Mouse (Mus musculus): ENCODE results near the gene Tars2. TPM values are rescaled to one million over a fixed set of nuclear protein-coding genes. Genes with fewer than 3 reads are reported as not detected.

Gene Tars2
- polyA plus RNA-seq, 1 experiment from 2014 or later = 62.6 TPM

GRCm38 (mm10) chr3:95731802-95732201 is 28.2 kb downstream of the Tars2 start:
- Histone ChIP-seq H3K27ac (no peak overlapping the region), H3K4me3 (no peak overlapping the region), H3K36me3 (peaks cover 29% of the 10 kb centered on the region), H3K4me1 (peaks cover 44% of the 10 kb centered on the region), H3K9me3 (no peaks in the 10 kb centered on the region), H3K27me3 (ENCODE audit: insufficient read depth, poor library complexity, severe bottlenecking) (no peaks in the 10 kb centered on the region)
- no peak for DNase-seq (ENCODE audit: low spot score)
- 90% methylated on average over 4 of the region's 4 CpGs for WGBS

- WGBS = 74% methylated on average over 7 of the region's 7 CpGs
- DNase-seq (ENCODE audit: low spot score) = no peak
- Histone ChIP-seq H3K27ac (peak overlapping the region; percentile 43; the same call in 1 of the 2 replicates), H3K36me3 (peaks cover 15% of the 10 kb centered on the region), H3K4me1 (peaks cover 37% of the 10 kb centered on the region), H3K4me3 (no peak overlapping the region), H3K9me3 (no peaks in the 10 kb centered on the region), H3K27me3 (ENCODE audit: insufficient read depth, poor library complexity, severe bottlenecking) (no peaks in the 10 kb centered on the region)
Measured at GRCm38 (mm10) chr3:95730431-95730830, 29.6 kb downstream of the Tars2 start.

GRCm38 (mm10) chr3:95728906-95729305 is 31.1 kb downstream of the Tars2 start:
- Histone ChIP-seq H3K27ac (no peak overlapping the region), H3K4me1 (peaks cover 22% of the 10 kb centered on the region), H3K4me3 (no peak overlapping the region), H3K36me3 (peaks cover under 1% of the 10 kb centered on the region), H3K9me3 (no peaks in the 10 kb centered on the region), H3K27me3 (ENCODE audit: insufficient read depth, poor library complexity, severe bottlenecking) (no peaks in the 10 kb centered on the region)
- DNase-seq (ENCODE audit: low spot score) = no peak
- 78% methylated on average over 2 of the region's 2 CpGs for WGBS

GRCm38 (mm10) chr3:95726696-95727358 is 33.2 kb downstream of the Tars2 start:
- Histone ChIP-seq H3K4me3 (no peak overlapping the region), H3K9me3 (no peaks in the 10 kb centered on the region), H3K27me3 (ENCODE audit: insufficient read depth, poor library complexity, severe bottlenecking) (no peaks in the 10 kb centered on the region), H3K36me3 (no peaks in the 10 kb centered on the region), H3K4me1 (peaks cover 9% of the 10 kb centered on the region; the same call in 1 of the 2 replicates), H3K27ac (no peak overlapping the region)
- no peak for DNase-seq (ENCODE audit: low spot score)
- WGBS = 34% methylated on average over 7 of the region's 7 CpGs

GRCm38 (mm10) chr3:95725863-95726262 is 34.1 kb downstream of the Tars2 start:
- H3K9me3 ChIP-seq = no peaks in the 10 kb centered on the region
- no peaks in the 10 kb centered on the region for H3K27me3 ChIP-seq (ENCODE audit: insufficient read depth, poor library complexity, severe bottlenecking)
- no peak for DNase-seq (ENCODE audit: low spot score)
- H3K36me3 ChIP-seq = no peaks in the 10 kb centered on the region
- H3K4me1 ChIP-seq = peaks cover 9% of the 10 kb centered on the region; the same call in 1 of the 2 replicates
- WGBS = 78% methylated on average over 7 of the region's 7 CpGs
- H3K4me3 ChIP-seq = no peak overlapping the region
- H3K27ac ChIP-seq = no peak overlapping the region

- WGBS = 61% methylated on average over 3 of the region's 3 CpGs
- H3K9me3 ChIP-seq = no peaks in the 10 kb centered on the region
- no peak overlapping the region for H3K27ac ChIP-seq
- no peak for DNase-seq (ENCODE audit: low spot score)
- H3K4me3 ChIP-seq = no peak overlapping the region
- H3K36me3 ChIP-seq = no peaks in the 10 kb centered on the region
- H3K4me1 ChIP-seq = peaks cover 12% of the 10 kb centered on the region
- H3K27me3 ChIP-seq (ENCODE audit: insufficient read depth, poor library complexity, severe bottlenecking) = no peaks in the 10 kb centered on the region
Measured at GRCm38 (mm10) chr3:95722386-95722785, 37.6 kb downstream of the Tars2 start.

GRCm38 (mm10) chr3:95718153-95718552 is 41.9 kb downstream of the Tars2 start:
- H3K27me3 ChIP-seq (ENCODE audit: insufficient read depth, poor library complexity, severe bottlenecking) = no peaks in the 10 kb centered on the region
- 62% methylated on average over 2 of the region's 2 CpGs for WGBS
- H3K4me1 ChIP-seq = peaks cover 3% of the 10 kb centered on the region; the same call in 1 of the 2 replicates
- H3K36me3 ChIP-seq = no peaks in the 10 kb centered on the region; the same call in 1 of the 2 replicates
- no peak overlapping the region for H3K4me3 ChIP-seq
- DNase-seq (ENCODE audit: low spot score) = no peak
- no peaks in the 10 kb centered on the region for H3K9me3 ChIP-seq
- H3K27ac ChIP-seq = no peak overlapping the region

GRCm38 (mm10) chr3:95716075-95716474 is 43.9 kb downstream of the Tars2 start:
- WGBS = 75% methylated on average over 1 of the region's 1 CpGs
- no peaks in the 10 kb centered on the region for H3K9me3 ChIP-seq
- H3K4me1 ChIP-seq = peaks cover 3% of the 10 kb centered on the region; the same call in 1 of the 2 replicates

GRCm38 (mm10) chr3:95709967-95710366 is 50.0 kb downstream of the Tars2 start:
- Histone ChIP-seq H3K4me3 (no peak overlapping the region), H3K27ac (no peak overlapping the region), H3K9me3 (no peaks in the 10 kb centered on the region), H3K36me3 (peaks cover 4% of the 10 kb centered on the region; the same call in 1 of the 2 replicates), H3K27me3 (ENCODE audit: insufficient read depth, poor library complexity, severe bottlenecking) (no peaks in the 10 kb centered on the region), H3K4me1 (no peaks in the 10 kb centered on the region)
- DNase-seq (ENCODE audit: low spot score) = no peak

More at GRCm38 (mm10) chr3:95716075-95716474, 43.9 kb downstream of the Tars2 start:
- H3K4me3 ChIP-seq = no peak overlapping the region
- DNase-seq (ENCODE audit: low spot score) = no peak
- H3K36me3 ChIP-seq = peaks cover 4% of the 10 kb centered on the region; the same call in 1 of the 2 replicates
- H3K27ac ChIP-seq = no peak overlapping the region
- no peaks in the 10 kb centered on the region for H3K27me3 ChIP-seq (ENCODE audit: insufficient read depth, poor library complexity, severe bottlenecking)

- no peaks in the 10 kb centered on the region for H3K27me3 ChIP-seq (ENCODE audit: insufficient read depth, poor library complexity, severe bottlenecking)
Measured at GRCm38 (mm10) chr3:95709044-95709443, 51.0 kb downstream of the Tars2 start.

GRCm38 (mm10) chr3:95707497-95707896 is 52.5 kb downstream of the Tars2 start:
- no peaks in the 10 kb centered on the region for H3K9me3 ChIP-seq
- no peaks in the 10 kb centered on the region for H3K27me3 ChIP-seq (ENCODE audit: insufficient read depth, poor library complexity, severe bottlenecking)
- no peak overlapping the region for H3K27ac ChIP-seq
- no peak for DNase-seq (ENCODE audit: low spot score)
- no peaks in the 10 kb centered on the region for H3K36me3 ChIP-seq
- H3K4me1 ChIP-seq = no peaks in the 10 kb centered on the region
- H3K4me3 ChIP-seq = no peak overlapping the region
- WGBS = 78% methylated on average over 7 of the region's 7 CpGs

More at GRCm38 (mm10) chr3:95709044-95709443, 51.0 kb downstream of the Tars2 start:
- DNase-seq (ENCODE audit: low spot score) = no peak
- Histone ChIP-seq H3K36me3 (peaks cover 4% of the 10 kb centered on the region; the same call in 1 of the 2 replicates), H3K27ac (no peak overlapping the region), H3K9me3 (no peaks in the 10 kb centered on the region), H3K4me1 (no peaks in the 10 kb centered on the region), H3K4me3 (no peak overlapping the region)
- 92% methylated on average over 4 of the region's 4 CpGs for WGBS

GRCm38 (mm10) chr3:95706273-95706672 is 53.7 kb downstream of the Tars2 start:
- H3K4me1 ChIP-seq = peaks cover 11% of the 10 kb centered on the region
- no peak for DNase-seq (ENCODE audit: low spot score)
- no peak overlapping the region for H3K4me3 ChIP-seq
- no peaks in the 10 kb centered on the region for H3K9me3 ChIP-seq
- no peak overlapping the region for H3K27ac ChIP-seq
- H3K27me3 ChIP-seq (ENCODE audit: insufficient read depth, poor library complexity, severe bottlenecking) = no peaks in the 10 kb centered on the region
- WGBS = 83% methylated on average over 4 of the region's 4 CpGs
- H3K36me3 ChIP-seq = no peaks in the 10 kb centered on the region

- 86% methylated on average over 4 of the region's 4 CpGs for WGBS
- Histone ChIP-seq H3K9me3 (no peaks in the 10 kb centered on the region), H3K27ac (no peak overlapping the region), H3K4me3 (no peak overlapping the region), H3K36me3 (no peaks in the 10 kb centered on the region), H3K4me1 (peaks cover 24% of the 10 kb centered on the region), H3K27me3 (ENCODE audit: insufficient read depth, poor library complexity, severe bottlenecking) (no peaks in the 10 kb centered on the region)
- DNase-seq (ENCODE audit: low spot score) = no peak
Measured at GRCm38 (mm10) chr3:95704612-95705011, 55.4 kb downstream of the Tars2 start.
